Mouse (Mus musculus): ENCODE results near the gene Efcab9.

DNA sequence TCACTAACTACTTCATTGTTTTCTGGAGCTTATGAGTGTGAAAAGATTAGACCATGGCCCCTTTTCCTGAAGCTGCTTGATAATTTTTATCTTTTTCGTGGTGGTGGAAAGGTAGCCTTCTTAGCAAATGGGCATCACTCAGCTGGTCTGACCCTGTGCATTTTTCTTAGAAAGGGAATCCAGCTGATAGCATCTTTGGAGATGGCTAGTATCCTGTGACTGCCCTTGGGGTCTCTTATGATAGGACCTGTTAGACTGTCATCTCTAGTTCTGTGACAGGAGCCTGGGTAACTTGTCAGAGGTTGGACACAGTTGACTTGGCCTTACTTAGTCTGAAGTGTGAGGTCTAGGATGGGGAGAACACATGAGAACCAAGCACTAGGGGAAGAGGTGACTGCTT is 12.5 kb downstream of the Efcab9 start:
- TF ChIP-seq CTCF (IDR thresholded peaks at IDR 0.05; ENCODE audit: low read depth, low read length) (no peak), POLR2A (IDR thresholded peaks at IDR 0.05; ENCODE audit: extremely low read depth, insufficient read depth, low read length) (no peak)

Measured in liver, adult 2 months (tissue).